Mouse (Mus musculus): ENCODE measurements at regions not wholly inside any gene's neighbourhood (a gene's known extent, or its start where the extent isn't known, plus 50 kb on each side); places are given as distances from the start of the nearest gene placed in this dataset.

- TF ChIP-seq CTCF (IDR thresholded peaks at IDR 0.05; ENCODE audit: borderline replicate concordance, insufficient read depth, low read length) = no peak
- no peak for TF ChIP-seq POLR2A (IDR thresholded peaks at IDR 0.05; ENCODE audit: low read depth, low read length)
Observed at GRCm38 (mm10) chr12:16395720-16396119, 215.0 kb downstream of the Lpin1 start.
